Mouse (Mus musculus) T-helper 2 cell (primary cell): Measurements from ENCODE around the gene Hap1.

Experiments used
- in situ Hi-C: fragments of 300-600 bp; cut with MboI, MseI; formaldehyde crosslinking; loops from one replicate; pipeline ENCODE4 v1.15.1; 2025; ENCODE audit warnings: high pct_unique_total_duplicates

Hap1 gene

GRCm38 (mm10) chr11:100355972-100356818, at the start of gene Hap1:
Hap1 (minus strand) TSS chr11:100356128.
- in situ Hi-C loops = no loop called here

- in situ Hi-C loops = loop anchor here (5.0 kb wide), 1 partner anchor 37 kb away; no protein-coding TSS in a partner anchor
Observed at GRCm38 (mm10) chr11:100404456-100405074, 48.6 kb upstream of the Hap1 start.

- in situ Hi-C loops = no loop called here
Observed at GRCm38 (mm10) chr11:100403445-100404134, 47.7 kb upstream of the Hap1 start.

GRCm38 (mm10) chr11:100402682-100403081, 46.8 kb upstream of the Hap1 start:
- in situ Hi-C loops = no loop called here

- in situ Hi-C loops = no loop called here
Observed at GRCm38 (mm10) chr11:100402240-100402639, 46.3 kb upstream of the Hap1 start.

GRCm38 (mm10) chr11:100400842-100401241, 44.9 kb upstream of the Hap1 start:
- in situ Hi-C loops = no loop called here

GRCm38 (mm10) chr11:100399727-100400538, 44.0 kb upstream of the Hap1 start:
- in situ Hi-C loops = no loop called here

- in situ Hi-C loops = no loop called here
Observed at GRCm38 (mm10) chr11:100399320-100399719, 43.4 kb upstream of the Hap1 start.

- in situ Hi-C loops = no loop called here
Observed at GRCm38 (mm10) chr11:100398517-100398916, 42.6 kb upstream of the Hap1 start.

- in situ Hi-C loops = no loop called here
Observed at GRCm38 (mm10) chr11:100397600-100398389, 41.9 kb upstream of the Hap1 start, which contains the start of gene Jup. Jup (minus strand) TSS chr11:100397763.

GRCm38 (mm10) chr11:100396886-100397599, 41.1 kb upstream of the Hap1 start:
- in situ Hi-C loops = no loop called here

GRCm38 (mm10) chr11:100395861-100396631, 40.1 kb upstream of the Hap1 start:
- in situ Hi-C loops = no loop called here

GRCm38 (mm10) chr11:100395200-100395599, 39.3 kb upstream of the Hap1 start:
- in situ Hi-C loops = no loop called here

- in situ Hi-C loops = no loop called here
Observed at GRCm38 (mm10) chr11:100394353-100395074, 38.6 kb upstream of the Hap1 start.

GRCm38 (mm10) chr11:100393733-100394132, 37.8 kb upstream of the Hap1 start:
- in situ Hi-C loops = no loop called here

- in situ Hi-C loops = no loop called here
Observed at GRCm38 (mm10) chr11:100392958-100393357, 37.0 kb upstream of the Hap1 start.

- in situ Hi-C loops = no loop called here
Observed at GRCm38 (mm10) chr11:100391884-100392345, 36.0 kb upstream of the Hap1 start.
